ENCODE assay signal across 8 mouse cellular contexts in genomic region chr16:33584455-33585082, GRCm38 (mm10).
DNase-seq lines count a peak whose midpoint lies in the region; ATAC-seq lines count a peak whose summit lies in the region.

No protein-coding gene starts in this region.

- H3K4me1 ChIP-seq in midbrain, embryonic 12.5 days = peaks cover 56% of the 10 kb centered on the region

- intact Hi-C loops in heart, postnatal 10 days (cut with DNase I) = no loop called here

- H3K27me3 ChIP-seq in midbrain, embryonic 12.5 days = no peaks in the 10 kb centered on the region

- ATAC-seq in midbrain, embryonic 12.5 days (ENCODE audit: low FRiP score, low read depth) = peak; percentile 63
- no peak for ATAC-seq in erythroid progenitor cell, adult 5-6 weeks (replicated peaks; ENCODE audit: low FRiP score, poor library complexity, severe bottlenecking)

- H3K4me2 ChIP-seq in midbrain, embryonic 12.5 days (replicated peaks) = peak overlapping the region; percentile 40

- no peaks in the 10 kb centered on the region for H3K9me3 ChIP-seq in midbrain, embryonic 12.5 days

- H3K9ac ChIP-seq in midbrain, embryonic 12.5 days (replicated peaks) = peak overlapping the region; percentile 41; the same call in 1 of the 2 replicates

- H3K27ac ChIP-seq in midbrain, embryonic 12.5 days (replicated peaks) = peak overlapping the region; percentile 90

- H3K4me3 ChIP-seq in midbrain, embryonic 12.5 days = peak overlapping the region; percentile 4; the same call in 1 of the 2 replicates

- H3K36me3 ChIP-seq in midbrain, embryonic 12.5 days = no peaks in the 10 kb centered on the region

- 17% methylated on average over 13 of the region's 13 CpGs for WGBS in midbrain, embryonic 12.5 days

- peak; percentile 68 for DNase-seq in MN1 (ENCODE audit: low spot score)
- DNase-seq in embryo, embryonic 10.5 days (ENCODE audit: low spot score) = peak; percentile 84
- peak; percentile 62 to 70 for DNase-seq in heart, postnatal 10 days
- peak; percentile 70 to 80 for DNase-seq in kidney, postnatal 4 days
- DNase-seq in layer of hippocampus, adult 11-12 months (ENCODE audit: low spot score) = no peak
- DNase-seq in adrenal gland, adult 18-20 months (ENCODE audit: low spot score in 2 of 2) = no peak

Comparison
In these comparisons a context has a peak if more than half of its experiments do, and no peak if none do; other contexts are left out.
1. DNase-seq: peak in MN1 (single experiment), embryo, embryonic 10.5 days (single experiment), heart, postnatal 10 days (2 of 2) and kidney, postnatal 4 days (2 of 2); none in layer of hippocampus, adult 11-12 months (single experiment) and adrenal gland, adult 18-20 months (0 of 2).